Mouse (Mus musculus) thymus, postnatal 0 days (tissue): Measurements from ENCODE around the gene Akap6. TPM values are rescaled to one million over a fixed set of nuclear protein-coding genes. Genes with fewer than 3 reads are reported as not detected.

Source experiments
- DNase-seq: peaks from one replicate; pipeline ENCODE4 v3.0.0-alpha.2; 2015; ENCODE audit warnings: low spot score
- polyA plus RNA-seq: library from polyadenylated mRNA; unstranded; fragments of >200 nt; fragmentation: Nextera tagmentation; extraction: Ambion mirVana; gene quantifications from 2 replicates; pipeline ENCODE4 v1.2.1, GENCODE M21; 2015

Akap6 gene
- polyA plus RNA-seq, 1 experiment from 2014 or later: 0.53 TPM

DNA sequence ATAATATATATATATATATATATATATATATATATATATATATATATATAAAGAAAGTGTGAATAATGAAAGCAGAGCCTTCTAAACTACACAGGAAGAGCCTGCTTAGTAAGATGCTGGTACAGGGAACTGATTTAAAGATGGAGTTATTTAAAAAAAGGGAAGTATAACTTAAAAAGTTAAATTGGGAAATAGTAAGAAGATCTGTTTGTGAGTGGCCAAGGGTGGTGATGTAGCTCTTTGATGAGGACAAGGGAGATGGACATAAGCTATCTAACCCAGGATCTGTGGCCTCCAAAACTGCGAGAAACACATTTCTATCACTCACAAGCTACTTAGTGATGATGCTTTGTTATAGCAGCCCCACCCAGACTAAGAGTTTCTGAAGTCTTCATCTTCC lies 146.8 kb downstream of the Akap6 start:
- no peak for DNase-seq

DNA sequence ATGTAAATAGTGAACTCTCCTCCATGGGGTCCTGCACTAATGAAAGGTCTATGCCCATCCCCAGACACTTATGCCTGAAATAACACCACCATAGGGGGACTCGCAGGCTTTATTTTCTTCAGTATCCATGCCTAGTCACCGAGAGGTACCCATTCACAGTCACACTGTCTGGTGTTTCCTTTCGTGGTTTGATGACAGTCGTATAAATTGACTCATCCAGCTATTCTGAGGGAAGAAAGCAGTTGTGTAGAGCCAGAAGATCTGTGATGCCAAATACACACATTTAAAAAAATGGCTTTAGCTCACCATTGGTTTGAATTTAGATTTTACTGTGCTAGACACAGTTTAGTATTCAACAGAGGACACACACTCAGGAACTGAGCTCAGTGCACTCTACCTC lies 147.8 kb downstream of the Akap6 start:
- no peak for DNase-seq

DNA sequence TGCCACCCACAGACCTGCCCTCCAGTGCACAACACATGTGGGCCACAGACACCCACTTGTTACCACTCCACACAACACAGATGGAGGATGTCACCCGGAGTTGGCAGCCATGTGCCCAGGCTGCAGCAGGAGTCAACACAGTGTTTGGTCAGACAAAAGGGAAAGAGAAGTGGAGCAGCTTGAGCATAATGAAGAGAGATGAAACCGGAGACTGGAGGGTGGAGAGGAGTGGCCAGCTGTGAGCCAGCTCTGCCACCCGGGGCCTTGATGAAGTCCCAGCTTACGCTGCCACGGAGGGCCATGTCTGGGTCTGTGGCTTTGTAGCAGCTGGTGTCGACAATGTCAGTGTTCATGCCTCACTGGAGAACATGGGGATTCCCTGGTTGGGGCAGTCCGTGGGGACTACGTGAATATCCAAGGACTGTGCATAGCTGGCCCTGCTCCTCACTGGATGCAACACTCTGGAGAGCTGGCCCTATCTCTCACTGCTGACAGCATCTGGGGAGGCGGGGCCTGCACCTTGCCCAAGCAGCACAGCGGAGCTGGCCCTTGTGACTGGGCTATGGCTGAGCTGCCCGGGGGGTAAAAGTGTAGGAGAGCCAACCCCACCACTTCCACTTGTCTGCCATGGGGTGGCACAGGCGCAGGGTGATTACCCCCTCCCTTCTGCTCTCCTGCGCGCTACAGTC lies 148.8 kb downstream of the Akap6 start:
- DNase-seq: no peak

GRCm38 (mm10) chr12:52848519-52848855 lies 149.3 kb downstream of the Akap6 start:
- no peak for DNase-seq

GRCm38 (mm10) chr12:52849297-52849696 lies 150.1 kb downstream of the Akap6 start:
- DNase-seq: no peak

GRCm38 (mm10) chr12:52850332-52851036 lies 151.3 kb downstream of the Akap6 start:
- DNase-seq: no peak

- DNase-seq: no peak
Measured at GRCm38 (mm10) chr12:52851221-52851620, 152.0 kb downstream of the Akap6 start.

DNA sequence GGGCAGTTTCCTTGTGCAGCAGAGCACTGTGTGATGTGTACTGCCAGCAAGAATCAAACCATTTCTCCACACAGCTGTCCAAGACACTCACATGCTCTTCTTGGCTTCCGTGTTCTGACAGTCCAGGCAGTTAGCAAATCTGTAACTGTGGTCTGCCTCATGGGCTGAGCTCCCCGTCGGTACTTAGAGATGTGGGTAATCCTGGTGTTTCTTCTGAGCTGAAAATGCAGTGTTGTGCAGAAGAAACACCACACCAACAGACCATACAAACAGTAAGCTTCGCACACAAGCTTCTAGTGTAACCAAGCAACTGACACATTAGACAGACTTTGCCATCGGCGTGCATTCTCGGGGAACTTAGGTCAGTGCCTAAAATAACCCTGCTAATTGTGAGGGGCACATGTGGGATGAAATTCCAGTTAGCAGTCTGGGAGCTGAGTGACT lies 155.1 kb downstream of the Akap6 start:
- no peak for DNase-seq

- DNase-seq: no peak
Measured at GRCm38 (mm10) chr12:52856104-52856503, 156.9 kb downstream of the Akap6 start.

DNA sequence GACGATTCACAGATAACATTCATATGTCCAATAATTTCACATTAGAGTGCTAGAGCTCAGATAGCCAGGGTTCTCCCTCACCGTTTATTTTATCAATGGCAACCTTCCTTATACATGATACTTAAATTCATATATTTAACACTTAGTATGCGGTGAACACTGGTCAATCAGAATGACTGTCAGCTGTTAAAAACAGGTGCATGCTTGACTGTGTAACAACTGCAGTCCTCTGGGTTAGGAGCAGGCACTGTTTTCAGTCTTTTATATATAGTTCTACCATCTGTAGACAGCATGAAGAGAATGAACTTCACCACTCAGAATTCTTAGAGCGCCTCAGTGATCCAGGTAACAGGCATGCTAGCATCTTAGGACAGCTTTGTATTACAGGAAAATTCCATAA lies 158.1 kb downstream of the Akap6 start:
- DNase-seq: no peak

GRCm38 (mm10) chr12:52861922-52862321 lies 162.7 kb downstream of the Akap6 start:
- no peak for DNase-seq

DNA sequence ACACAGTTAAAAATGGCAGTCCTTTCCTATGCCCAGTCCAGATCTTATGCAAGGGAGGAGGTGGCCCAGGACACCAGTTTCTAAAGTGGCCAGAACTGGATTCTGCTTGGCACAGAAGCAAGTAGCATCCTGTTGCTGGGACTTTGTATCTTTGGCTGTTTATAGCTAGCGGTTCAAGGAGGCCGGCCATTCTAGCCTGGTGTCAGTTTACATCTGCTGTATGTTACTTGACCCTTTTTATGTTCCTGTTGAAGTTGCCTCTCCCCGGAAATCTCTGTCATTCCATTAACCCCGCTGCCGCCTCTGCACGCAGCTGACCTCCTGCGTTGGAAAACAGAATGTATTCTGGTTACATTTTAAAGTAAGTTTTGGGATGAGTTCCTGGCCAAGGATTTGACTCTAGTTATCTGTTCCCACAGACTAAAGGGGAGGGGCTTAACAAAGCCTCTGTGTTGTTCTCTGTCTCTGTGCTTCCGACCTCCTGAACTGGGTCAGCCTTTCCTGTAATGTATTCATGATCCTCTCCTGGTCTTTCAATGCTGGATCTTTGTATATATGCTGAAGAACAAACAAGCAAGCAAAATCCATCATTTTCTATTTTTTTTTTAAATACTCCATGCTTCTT lies 168.9 kb downstream of the Akap6 start:
- no peak for DNase-seq

DNA sequence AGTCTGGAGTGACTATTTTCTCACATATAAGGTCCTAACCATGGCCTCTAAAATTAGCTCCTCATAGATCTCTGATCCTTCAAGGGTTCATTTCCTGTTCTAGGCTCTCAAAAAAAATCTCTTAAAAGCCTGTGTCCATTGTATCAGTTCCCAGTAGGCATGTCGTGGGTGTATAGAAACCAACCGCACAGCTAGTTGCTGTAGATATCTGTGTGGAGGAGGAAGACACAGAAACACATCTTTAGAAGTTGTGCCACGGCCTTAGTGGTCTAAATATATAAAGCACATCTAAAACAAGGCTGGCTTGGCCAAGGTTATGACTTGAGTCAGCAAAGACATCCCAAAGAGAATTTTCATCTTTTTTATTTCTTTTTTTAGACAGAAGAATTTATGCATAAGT lies 172.4 kb downstream of the Akap6 start:
- DNase-seq: no peak

- no peak for DNase-seq
Measured at GRCm38 (mm10) chr12:52874332-52874923, 175.2 kb downstream of the Akap6 start.

DNA sequence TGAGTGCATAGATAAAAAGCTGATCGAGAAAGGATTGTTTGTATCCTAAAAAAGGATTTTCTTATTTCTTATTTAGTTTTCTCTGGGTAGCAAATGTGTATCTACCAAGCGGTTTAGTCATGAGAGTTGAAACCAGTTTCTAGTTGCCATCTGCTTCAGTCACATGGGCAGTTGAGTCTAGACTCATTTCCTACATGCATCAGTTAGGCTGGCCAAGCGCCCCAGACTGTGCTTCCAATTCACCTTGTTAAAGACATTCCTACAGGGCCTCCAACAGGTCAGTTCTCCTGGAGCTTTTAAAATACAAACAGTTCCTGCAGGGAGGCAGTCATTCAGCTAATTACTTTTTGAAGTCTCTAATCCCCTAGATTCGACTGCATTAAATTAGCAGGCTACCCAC lies 176.9 kb downstream of the Akap6 start:
- no peak for DNase-seq

DNA sequence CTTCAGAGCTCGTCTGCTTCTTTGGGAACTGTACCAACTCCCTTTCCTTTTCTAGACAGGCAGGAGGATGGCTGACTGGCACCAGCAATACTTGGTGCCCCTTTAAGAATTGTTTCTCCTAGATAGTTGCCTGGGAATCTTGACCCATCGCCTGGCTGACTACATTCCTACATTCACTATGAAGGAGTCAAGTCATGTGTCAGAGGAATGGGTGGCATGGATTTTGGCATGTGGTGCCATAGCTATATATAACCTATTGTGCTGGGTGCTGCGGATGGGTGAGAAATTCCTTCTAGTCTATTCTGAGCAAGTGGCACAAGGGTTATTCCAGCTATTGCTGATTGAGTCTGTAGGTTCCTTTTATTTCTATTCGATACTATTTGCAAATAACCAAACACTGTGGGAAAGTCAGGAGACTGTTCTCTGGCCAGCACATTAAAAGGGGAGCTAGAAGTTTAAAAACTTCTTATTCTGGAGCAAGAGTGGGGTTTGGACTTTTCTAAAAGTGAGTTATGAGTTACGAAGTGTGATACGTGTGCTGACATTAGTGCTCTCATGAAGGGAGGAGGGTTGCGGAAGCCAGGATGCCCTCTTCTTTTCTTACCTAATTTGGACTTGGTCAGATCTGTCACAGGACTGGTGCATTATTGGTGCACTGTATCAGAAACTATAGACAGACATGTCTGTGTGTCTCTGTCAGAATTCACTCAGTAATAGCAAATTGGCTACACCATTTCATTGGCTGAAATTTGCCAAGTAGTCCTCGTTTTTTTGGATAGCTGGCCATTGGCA lies 178.0 kb downstream of the Akap6 start:
- no peak for DNase-seq

DNA sequence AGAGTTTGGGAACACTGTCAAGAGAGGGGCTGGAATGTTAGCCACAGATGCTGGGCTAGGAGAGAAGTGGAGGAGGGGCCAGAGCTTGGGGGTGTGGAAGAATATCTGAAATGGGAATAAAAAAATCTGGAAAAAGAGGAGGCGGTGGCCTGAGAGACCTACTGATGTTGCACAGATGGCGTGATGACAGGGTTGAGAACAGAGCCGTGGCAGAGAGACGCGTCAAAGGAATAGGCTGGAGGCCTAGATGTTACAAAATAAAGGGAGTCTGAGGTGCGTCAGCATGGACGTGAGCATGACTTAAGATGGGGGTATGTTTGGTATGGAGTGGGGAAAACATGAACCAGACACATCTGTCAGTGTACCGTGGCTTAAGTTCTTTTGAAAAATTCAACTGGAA lies 180.1 kb downstream of the Akap6 start:
- DNase-seq: no peak

DNA sequence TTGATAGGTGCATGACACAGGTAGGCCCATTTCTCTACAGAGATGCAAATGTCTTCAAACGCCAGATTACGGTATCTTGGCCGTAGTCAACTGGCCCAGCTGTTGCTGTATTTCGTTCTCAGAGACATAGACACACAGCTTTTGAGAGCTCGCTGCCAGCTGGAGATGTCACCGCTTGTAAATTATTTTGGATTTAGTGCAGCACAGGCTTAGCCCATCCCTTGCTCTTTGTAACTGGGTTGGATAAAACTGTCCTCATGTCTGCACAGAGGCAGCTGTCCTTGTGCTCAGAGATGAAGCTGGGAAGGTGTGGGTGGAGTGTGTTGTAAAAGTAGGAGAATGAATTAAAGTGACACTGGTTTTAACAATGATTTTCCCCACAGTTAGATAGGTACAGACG lies 193.3 kb downstream of the Akap6 start:
- DNase-seq: no peak

DNA sequence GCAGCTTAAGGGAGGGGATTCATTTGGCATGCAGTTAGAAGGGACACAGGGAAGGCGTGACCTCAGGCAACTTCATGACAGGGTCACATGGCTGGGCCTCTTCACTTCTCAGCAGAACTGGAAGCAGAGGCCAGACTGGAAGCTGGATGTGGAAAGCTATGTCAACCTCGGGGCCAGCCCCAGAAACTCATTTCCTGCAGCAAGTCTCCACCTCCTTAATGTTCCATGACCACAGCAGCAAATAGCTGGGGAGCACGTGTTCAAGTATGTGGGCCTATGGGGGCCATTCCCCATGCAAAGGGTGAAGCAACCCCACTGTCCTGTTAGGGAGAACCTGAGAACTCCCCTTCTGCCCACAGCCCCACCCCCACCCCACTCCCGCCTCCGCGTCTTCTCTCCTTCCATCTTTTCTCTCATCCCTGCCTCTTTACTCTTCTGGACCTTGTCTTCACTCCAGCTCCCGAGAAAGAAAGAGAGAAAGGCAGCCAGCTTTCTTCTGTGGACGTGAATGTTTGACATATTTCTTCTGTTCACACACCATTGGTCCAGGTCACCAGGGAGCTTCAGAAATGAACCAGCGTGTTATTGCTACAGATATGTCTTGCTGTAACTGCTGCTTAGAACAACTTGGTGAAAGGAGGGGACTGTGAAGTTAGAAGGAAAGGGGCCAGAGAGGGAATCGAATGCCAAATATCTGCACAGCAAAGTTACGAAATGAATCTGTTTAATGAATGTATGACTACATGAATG lies 194.6 kb downstream of the Akap6 start:
- DNase-seq: no peak

DNA sequence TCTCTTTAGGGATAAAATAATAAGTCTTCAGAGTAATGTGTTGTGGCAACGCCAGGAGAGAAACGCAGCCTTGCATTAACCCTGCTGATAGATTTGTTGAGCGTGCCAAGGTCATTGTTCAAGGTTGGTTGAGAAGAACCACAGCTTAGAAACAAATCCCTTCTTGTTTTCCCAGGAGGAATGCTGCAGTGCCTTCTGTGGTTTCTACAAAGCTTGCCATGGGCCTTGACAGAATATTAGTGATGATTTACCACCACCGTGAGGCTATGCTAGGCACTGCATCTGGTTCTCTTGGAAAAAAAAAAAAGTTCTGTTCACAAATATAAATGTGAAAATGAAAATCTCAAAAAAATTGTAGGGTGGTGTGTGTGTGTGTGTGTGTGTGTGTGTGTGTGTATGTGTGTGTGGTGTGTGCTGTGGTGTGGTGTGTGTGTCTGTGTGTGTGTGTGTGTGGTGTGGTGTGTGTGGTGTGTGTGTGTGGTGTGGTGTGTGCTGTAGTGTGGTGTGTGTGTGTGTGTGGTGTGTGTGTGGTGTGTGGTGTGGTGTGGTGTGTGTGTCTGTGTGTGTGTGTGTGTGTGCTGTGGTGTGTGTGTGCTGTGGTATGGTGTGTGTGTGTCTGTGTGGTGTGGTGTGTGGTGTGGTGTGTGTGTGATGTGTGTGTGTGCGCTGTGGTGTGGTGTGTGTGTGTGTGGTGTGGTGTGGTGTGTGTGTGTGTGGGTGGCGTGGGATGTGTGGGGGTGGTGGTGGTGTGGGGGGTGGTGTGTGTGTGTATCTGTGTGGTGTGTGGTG lies 196.7 kb downstream of the Akap6 start:
- DNase-seq: peak; percentile 12
